Mouse (Mus musculus) cerebral cortex, adult 2 months (tissue): ENCODE data around the gene Ube2j2.

ENCODE experiments used
- WGBS: fragments of 180-500 bp; shearing (Covaris S2); methylation state at CpG from one replicate; pipeline ENCODE4 v1.1.7; 2018; 5-methylcytosine and 5-hydroxymethylcytosine counted together

Gene Ube2j2

GRCm38 (mm10) chr4:155943534-155944249, at the start of gene Ube2j2:
Gene Ube2j2 (plus strand): TSS chr4:155943831.
- WGBS, result under 1% methylated on average over 83 of the region's 85 CpGs

- 2% methylated on average over 8 of the region's 8 CpGs for WGBS
These were observed 49.2 kb upstream of the Ube2j2 start for GRCm38 (mm10) chr4:155894311-155894881.

GRCm38 (mm10) chr4:155895216-155895615, 48.4 kb upstream of the Ube2j2 start:
- WGBS, result 12% methylated on average over 6 of the region's 6 CpGs

GRCm38 (mm10) chr4:155895826-155896225, 47.8 kb upstream of the Ube2j2 start:
- 78% methylated on average over 4 of the region's 4 CpGs for WGBS

GRCm38 (mm10) chr4:155896461-155896860, 47.2 kb upstream of the Ube2j2 start:
- 94% methylated on average over 12 of the region's 12 CpGs for WGBS

- WGBS, result 86% methylated on average over 2 of the region's 2 CpGs
These were observed 45.3 kb upstream of the Ube2j2 start for GRCm38 (mm10) chr4:155898318-155898717.

GRCm38 (mm10) chr4:155899355-155899754, 44.3 kb upstream of the Ube2j2 start:
- WGBS, result 90% methylated on average over 7 of the region's 7 CpGs

- 35% methylated on average over 3 of the region's 3 CpGs for WGBS
These were observed 42.4 kb upstream of the Ube2j2 start for GRCm38 (mm10) chr4:155901205-155901604.

GRCm38 (mm10) chr4:155903246-155903645, 40.4 kb upstream of the Ube2j2 start:
- 97% methylated on average over 13 of the region's 13 CpGs for WGBS

- 92% methylated on average over 13 of the region's 13 CpGs for WGBS
These were observed 39.1 kb upstream of the Ube2j2 start for GRCm38 (mm10) chr4:155904318-155905102.

- 90% methylated on average over 13 of the region's 13 CpGs for WGBS
These were observed 38.0 kb upstream of the Ube2j2 start for GRCm38 (mm10) chr4:155905634-155906033.

- 87% methylated on average over 9 of the region's 9 CpGs for WGBS
These were observed 37.5 kb upstream of the Ube2j2 start for GRCm38 (mm10) chr4:155906125-155906524.

- WGBS, result 73% methylated on average over 11 of the region's 11 CpGs
These were observed 36.6 kb upstream of the Ube2j2 start for GRCm38 (mm10) chr4:155907003-155907402.

GRCm38 (mm10) chr4:155908281-155908680, 35.4 kb upstream of the Ube2j2 start:
- 78% methylated on average over 7 of the region's 7 CpGs for WGBS

GRCm38 (mm10) chr4:155908751-155909150, 34.9 kb upstream of the Ube2j2 start:
- 72% methylated on average over 4 of the region's 4 CpGs for WGBS

- WGBS, result 81% methylated on average over 1 of the region's 1 CpGs
These were observed 11.6 kb upstream of the Ube2j2 start for GRCm38 (mm10) chr4:155932031-155932430.

GRCm38 (mm10) chr4:155943049-155943452, 580 bp upstream of the Ube2j2 start:
- WGBS, result under 1% methylated on average over 17 of the region's 17 CpGs

GRCm38 (mm10) chr4:155944271-155944670, 640 bp downstream of the Ube2j2 start:
- under 1% methylated on average over 17 of the region's 17 CpGs for WGBS

- WGBS, result 90% methylated on average over 6 of the region's 6 CpGs
These were observed 11.9 kb downstream of the Ube2j2 start for GRCm38 (mm10) chr4:155955491-155955890.

- 4% methylated on average over 5 of the region's 5 CpGs for WGBS
These were observed 15.6 kb downstream of the Ube2j2 start for GRCm38 (mm10) chr4:155959275-155959674.

GRCm38 (mm10) chr4:155962167-155962971, 18.7 kb downstream of the Ube2j2 start, which contains the start of gene C1qtnf12:
Gene C1qtnf12 (plus strand): TSS chr4:155962318.
- WGBS, result 4% methylated on average over 42 of the region's 42 CpGs

- 65% methylated on average over 7 of the region's 7 CpGs for WGBS
These were observed 19.5 kb downstream of the Ube2j2 start for GRCm38 (mm10) chr4:155963106-155963505.
